Mouse (Mus musculus): ENCODE data around the gene Ncor2.

Ncor2 gene

GRCm38 (mm10) chr5:125017332-125017731 is 161.7 kb downstream of the Ncor2 start:
- no peak for DNase-seq (ENCODE audit: low spot score)

GRCm38 (mm10) chr5:125016421-125017242 is 162.4 kb downstream of the Ncor2 start:
- no peak for DNase-seq (ENCODE audit: low spot score)

GRCm38 (mm10) chr5:125015576-125015975 is 163.4 kb downstream of the Ncor2 start:
- no peak for DNase-seq (ENCODE audit: low spot score)

DNA sequence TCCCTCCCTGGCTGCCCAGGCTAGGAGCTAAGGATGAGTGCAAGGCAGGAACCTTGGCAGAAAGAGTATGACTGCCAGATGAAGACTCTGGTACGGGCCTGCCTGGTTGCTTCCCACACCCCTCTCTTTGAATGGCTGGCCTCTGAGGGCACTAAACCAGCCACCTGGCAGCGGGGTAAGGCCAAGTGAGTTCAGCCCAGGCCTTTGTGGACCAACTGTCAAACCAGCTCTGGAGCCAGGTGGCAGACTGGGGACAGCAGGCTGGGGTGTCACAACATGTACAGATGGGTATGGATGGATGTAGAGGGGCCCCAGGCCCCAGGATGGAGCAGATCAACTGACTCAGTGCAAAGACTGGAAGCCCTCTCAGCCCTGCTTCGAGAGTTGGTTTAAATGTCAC is 164.0 kb downstream of the Ncor2 start:
- no peak for DNase-seq (ENCODE audit: low spot score)

GRCm38 (mm10) chr5:125014497-125014896 is 164.5 kb downstream of the Ncor2 start:
- peak; percentile 77 for DNase-seq (ENCODE audit: low spot score)

GRCm38 (mm10) chr5:125011628-125012027 is 167.4 kb downstream of the Ncor2 start:
- no peak for DNase-seq (ENCODE audit: low spot score)

GRCm38 (mm10) chr5:125011166-125011565 is 167.9 kb downstream of the Ncor2 start:
- no peak for DNase-seq (ENCODE audit: low spot score)

DNA sequence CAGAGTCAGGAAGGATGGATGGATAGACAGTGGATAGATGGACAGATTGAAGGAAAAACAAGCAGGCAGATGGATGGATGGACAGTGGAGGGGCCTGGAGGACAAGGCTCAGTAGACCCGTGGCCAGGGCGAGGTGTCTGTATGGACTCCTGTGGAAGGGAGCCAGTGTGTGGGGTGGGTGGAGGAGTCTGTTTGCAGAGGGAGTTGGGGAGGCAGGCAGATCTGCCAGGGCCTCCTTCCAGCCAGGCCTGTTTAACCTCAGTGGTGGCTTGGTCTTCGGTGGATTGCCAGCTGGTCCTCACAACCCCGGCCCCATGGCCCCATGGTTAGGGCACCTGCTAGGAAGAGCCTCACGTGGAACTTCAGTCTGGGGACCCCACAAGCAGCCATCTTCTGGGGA is 172.1 kb downstream of the Ncor2 start:
- no peak for DNase-seq (ENCODE audit: low spot score)

DNA sequence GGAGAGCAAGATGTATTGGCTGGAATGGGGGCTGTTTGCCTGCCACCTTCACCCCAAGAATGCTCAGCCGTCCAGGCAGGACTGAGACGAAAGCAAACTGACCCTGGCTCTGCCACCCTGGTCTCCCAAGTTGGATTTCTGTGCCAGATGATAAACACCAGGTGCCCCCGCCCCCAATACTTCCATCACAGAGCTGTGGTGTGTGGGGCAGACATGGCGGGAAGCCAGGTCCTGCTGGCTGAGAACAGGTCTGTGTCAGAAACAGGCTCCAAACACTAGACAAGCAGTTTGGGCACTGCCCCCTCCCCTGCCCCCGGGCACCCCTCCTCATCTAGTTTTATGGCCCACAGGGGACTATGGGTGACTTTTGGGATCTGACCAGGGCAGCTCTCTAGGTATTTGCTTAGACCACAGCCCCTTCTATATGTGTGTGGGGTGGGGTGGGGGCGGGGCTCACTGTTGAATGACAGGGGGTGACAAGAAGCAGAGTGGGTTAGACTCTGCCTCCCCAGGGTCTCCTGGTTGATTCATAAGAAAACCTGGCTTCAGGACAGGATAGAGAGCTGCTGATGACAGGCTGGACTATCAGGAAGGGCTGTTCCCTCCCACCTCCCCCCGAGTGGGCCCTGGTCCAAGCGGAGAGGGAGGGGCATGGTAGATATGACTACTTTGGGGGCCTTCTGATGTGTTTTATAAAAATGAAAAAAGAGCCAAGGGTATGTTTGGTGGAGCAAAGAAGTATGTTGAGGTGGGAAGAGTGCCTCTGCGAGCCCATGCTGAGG is 173.0 kb downstream of the Ncor2 start:
- no peak for DNase-seq (ENCODE audit: low spot score)

- DNase-seq (ENCODE audit: low spot score) = no peak
Measured at GRCm38 (mm10) chr5:125003873-125004255, 175.2 kb downstream of the Ncor2 start.

- DNase-seq (ENCODE audit: low spot score) = peak; percentile 77
Measured at GRCm38 (mm10) chr5:125002969-125003872, 175.8 kb downstream of the Ncor2 start, which contains the start of gene Rflna. Gene Rflna, plus strand, starts transcription at chr5:125003221.

- peak; percentile 64 for DNase-seq (ENCODE audit: low spot score)
Measured at GRCm38 (mm10) chr5:125000756-125001250, 178.2 kb downstream of the Ncor2 start.

DNA sequence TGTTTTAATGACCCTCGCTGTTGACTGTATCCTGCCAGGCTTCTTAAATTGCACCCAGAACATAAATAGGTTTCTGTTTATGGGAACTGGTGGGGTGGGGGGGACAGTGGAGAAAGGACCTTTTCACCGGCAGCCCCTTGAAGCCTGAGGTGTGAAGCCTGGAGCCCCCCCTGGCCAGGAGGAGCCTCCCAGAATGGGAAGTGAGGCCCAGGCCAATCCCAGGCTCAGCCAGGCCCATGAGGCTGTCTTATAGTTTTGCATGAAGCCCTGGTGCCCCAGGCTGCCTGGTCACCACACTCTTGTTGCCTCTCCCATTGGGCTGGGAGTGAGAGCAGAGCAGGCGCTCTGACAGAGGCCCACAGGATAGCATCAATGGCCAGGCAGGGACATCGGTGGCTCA is 181.1 kb downstream of the Ncor2 start:
- DNase-seq (ENCODE audit: low spot score) = no peak

- DNase-seq (ENCODE audit: low spot score) = no peak
Measured at GRCm38 (mm10) chr5:124996816-124997215, 182.2 kb downstream of the Ncor2 start.

DNA sequence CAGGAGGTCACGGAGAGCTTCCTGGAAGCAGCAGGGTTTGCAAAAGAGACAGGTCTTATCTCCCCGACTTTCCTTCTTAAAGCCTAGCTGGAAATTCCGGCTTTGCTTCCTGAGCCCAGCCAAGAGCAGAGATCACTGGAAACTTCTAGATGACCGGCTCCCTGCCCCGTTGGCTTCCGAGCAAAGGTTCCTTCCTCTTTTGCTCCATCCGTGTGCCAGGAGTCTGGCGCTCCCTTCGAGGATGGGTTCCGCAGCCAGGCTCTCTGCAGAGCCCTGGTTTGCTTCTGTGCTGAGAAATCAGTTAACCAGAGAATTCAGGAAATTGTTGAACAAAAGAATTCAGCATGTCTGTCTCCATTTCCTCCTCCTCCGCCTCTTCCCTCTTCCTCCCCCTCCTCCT is 186.1 kb downstream of the Ncor2 start:
- DNase-seq (ENCODE audit: low spot score) = no peak

DNA sequence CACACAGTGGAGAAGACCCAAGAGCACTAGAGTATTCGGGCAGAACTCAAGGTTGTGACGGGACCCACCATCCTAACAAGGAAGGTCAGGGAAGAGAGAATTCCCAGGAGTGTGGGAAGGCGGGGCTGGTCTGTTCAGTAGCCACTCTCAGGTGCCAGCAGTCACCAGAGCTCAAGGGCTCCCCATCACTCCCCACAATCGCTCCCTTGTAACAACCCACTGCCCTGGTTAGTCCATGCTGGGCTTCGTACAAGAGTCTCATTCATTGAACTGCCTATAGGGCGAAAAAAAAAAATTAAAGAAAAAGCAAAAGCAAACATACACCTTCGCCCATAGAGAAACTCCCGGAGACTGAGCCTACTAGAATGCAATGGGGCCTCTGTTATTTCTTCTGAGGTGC is 186.7 kb downstream of the Ncor2 start:
- DNase-seq (ENCODE audit: low spot score) = no peak

DNA sequence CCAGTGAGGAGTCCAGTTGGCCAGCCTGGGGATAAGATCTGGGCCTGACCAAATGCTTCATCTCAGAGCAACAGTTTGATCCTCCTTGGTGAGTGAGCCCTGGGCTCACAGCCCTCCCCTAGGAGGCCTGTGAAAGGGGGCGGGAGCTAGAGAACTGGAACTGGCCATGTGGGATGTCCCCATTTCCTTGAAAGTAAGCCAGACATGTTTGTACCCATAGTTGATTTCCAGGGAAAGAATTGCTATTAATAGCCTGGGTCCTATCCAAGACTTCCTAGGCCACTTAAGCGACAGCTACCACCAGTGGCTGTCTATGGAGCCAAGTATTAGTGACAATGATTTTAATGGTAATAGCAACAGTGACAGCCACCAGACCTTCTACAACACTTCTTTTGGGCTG is 189.3 kb downstream of the Ncor2 start:
- DNase-seq (ENCODE audit: low spot score) = no peak

GRCm38 (mm10) chr5:124986656-124987055 is 192.4 kb downstream of the Ncor2 start:
- no peak for DNase-seq (ENCODE audit: low spot score)

DNA sequence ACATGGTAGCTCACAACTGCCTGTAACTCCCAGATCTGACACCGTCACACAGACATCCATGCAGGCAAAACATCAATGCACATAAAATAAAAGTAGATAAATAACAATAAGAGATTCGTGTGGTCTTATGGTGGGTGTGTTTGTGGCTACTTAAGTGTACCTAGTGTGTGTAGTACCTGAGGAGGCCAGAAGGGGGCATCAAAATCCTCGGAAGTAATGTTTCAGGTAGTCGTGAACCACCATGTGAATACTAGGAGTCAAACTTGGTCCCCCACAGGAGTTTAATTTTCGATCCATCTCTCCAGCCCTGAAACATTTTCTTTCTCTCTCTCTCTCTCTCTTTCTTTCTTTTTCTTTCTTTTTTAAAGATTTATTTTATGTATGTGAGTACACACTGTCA is 192.8 kb downstream of the Ncor2 start:
- DNase-seq (ENCODE audit: low spot score) = no peak

DNA sequence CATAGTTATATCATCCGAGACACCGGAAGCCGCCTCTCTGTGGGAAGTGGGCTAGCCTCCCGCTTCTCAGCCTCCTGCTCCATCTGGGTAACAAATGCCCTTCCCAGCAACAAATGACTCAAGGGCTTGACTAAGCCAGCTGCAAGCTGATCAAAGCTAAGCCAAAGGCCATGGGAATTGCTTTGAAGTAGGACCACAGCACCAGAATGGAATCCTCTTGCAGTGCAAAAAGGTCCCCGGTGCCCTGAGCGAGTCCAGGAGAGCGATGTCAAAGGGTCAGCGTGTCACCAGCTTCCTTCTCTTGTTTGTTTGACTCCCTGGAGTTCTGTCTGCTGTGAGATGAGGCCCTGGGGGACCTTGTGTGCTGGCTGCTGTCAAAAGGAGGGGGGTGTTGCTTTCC is 209.2 kb downstream of the Ncor2 start:
- peak; percentile 70 for DNase-seq (ENCODE audit: low spot score)
